Mouse (Mus musculus) adrenal gland, postnatal 25 days (tissue): ENCODE data around the gene Sag. TPM values are rescaled to one million over a fixed set of nuclear protein-coding genes. Genes with fewer than 3 reads are reported as not detected.
"Not testable (repeated sequence)": the region's sequence is repeated elsewhere in the genome, so short reads cannot be mapped to it uniquely, and the experiment has no call there.

Source experiments
- DNase-seq: peaks from one replicate; pipeline ENCODE4 v3.0.0; 2021; ENCODE audit warnings: mixed read lengths
- total RNA-seq: library from RNA; stranded (reverse); gene quantifications from 2 replicates; pipeline ENCODE4 v1.2.3, GENCODE M21; 2021

Sag gene
- total RNA-seq, 1 experiment from 2014 or later, result 5.2 TPM

DNA sequence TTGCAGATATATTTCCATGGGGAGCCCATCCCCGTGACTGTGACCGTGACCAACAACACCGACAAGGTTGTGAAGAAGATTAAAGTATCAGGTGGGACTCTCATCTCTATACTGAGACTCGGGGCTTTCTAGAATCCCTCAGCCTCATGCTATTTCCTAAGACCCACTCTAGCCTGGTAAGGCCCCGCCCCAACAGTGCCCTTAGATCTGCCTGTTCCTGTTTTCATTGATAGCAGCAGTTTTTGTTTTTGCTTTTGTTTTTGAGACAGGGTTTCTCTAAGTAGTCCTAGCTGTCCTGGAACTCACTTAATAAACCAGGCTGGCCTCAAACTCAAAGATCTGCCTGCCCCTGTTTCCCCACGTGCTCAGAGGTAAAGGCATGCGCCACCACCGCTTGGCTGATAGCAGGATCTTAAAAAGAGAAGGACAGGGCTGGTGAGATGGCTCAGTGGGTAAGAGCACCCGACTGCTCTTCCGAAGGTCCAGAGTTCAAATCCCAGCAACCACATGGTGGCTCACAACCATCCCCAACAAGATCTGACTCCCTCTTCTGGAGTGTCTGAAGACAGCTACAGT is 21.0 kb downstream of the Sag start:
- DNase-seq, result no peak

DNA sequence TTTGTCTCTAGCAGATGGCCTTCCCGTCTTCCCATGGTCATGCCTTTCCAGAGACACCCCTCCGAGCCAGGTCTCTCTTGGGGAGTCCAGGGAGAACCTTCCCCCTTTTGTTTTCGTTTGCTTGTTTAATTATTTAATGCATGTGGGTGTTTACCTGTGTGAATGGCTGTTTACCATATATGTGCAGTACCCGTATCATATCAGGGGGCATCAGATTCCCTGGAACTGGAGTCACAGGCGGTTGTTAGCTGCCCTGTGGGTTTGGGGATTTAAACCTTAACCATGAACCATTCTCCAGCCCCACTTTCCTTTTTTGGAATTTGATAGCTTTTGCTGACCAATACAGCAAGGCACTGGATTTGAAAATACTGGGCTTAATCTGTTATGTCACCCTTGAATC is 21.8 kb downstream of the Sag start:
- DNase-seq, result no peak

DNA sequence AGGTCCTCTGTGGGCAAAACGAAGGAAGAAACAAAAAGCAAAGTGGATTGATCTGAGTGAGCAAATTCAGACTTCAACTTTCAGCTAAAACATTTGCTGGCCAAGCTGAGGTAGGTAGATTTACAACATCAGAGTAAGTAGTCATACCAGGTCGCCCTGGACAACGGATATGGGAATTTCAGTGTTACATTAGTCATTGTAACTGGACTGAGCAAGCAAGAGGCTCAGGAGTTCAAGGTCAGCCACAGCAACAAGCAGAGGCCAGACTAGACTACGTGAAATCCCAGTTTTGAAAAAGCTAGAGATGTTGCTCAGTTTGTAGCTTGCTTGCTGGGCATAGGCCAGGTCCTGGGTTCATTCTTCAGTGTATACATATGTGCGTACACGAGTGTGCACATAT is 22.5 kb downstream of the Sag start:
- no peak for DNase-seq

DNA sequence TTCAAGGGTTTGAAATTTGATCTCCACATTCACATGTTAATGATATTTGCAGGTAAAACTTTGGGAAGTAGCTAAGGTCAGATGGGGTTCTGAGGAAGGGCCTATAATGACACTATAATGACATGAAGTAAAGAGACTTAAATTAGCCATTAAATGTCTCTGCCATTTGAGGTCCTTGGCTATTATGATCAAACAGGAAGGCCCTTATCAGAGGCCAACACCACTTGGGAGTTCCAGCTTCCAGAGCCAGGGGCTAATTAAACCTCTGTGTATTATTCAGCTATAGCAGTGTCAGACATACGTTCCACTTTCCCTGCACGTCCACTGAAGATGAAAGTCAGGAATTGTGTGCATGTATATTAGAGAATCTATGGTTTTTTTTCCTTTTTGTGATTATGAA is 23.0 kb downstream of the Sag start:
- no peak for DNase-seq

DNA sequence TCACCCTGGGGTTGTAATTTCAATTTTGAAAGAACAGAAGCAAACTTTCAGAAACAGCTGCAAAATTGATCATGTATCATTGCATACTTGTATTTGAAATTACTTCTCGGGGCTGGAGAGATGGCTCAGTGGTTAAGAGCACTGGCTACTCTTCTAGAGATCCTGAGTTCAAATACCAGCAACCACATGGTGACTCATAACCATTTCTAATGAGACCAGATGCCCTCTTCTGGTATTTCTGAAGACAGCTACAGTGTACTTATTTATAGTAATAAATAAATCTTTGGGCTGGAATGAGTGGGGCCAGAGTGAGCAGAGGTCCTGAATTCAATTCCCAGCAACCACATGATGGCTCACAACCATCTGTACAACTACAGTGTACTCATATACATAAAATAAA is 24.0 kb downstream of the Sag start:
- not testable (repeated sequence) for DNase-seq

DNA sequence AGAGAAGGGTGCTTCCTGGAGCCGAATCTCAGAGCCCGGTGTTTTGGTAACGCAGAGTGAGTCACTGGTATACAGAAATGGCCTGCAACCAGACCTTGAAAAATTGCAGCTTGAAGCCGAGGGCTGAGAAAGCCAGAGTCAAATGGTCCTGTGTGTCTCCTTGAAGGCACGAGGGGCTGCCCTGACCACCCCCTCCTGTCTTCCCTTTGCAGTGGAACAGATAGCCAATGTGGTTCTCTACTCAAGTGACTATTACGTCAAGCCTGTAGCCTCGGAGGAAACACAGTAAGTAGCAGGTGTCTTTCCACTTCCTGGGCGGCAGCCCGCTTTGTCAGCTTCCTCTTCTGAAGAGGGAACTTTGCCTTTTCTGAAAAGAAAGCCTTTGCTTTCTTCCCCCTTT is 24.7 kb downstream of the Sag start:
- peak; percentile 35 for DNase-seq

DNA sequence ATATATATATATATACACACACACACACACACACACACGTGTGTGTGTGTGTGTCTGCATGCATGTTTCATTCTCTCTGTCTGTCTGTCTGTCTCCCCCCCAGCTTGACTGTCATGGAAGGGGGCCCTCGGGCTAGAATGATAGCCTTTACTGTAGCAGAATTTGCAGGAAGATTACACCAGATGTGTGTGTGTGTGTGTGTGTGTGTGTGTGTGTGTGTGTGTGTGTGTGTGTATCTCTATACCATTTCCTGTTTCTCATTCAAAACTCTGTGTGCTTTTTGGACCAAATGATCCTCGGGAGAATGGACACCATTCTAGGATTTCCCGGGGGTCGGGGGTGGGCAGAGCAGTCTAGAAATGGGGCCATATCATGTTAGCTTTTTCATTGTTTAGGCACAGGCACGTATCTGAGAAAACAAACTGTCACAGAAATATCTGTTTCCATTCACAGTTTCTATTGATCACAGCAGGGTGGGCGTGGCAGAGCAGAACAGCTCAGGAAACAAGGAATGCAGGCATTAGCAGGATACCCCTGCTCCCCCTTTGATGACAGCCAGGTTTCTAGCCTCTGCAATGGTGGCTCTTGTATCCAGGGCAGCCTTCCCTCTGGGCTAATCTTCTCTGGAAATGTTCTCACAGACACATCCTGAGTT is 25.6 kb downstream of the Sag start:
- no peak for DNase-seq

DNA sequence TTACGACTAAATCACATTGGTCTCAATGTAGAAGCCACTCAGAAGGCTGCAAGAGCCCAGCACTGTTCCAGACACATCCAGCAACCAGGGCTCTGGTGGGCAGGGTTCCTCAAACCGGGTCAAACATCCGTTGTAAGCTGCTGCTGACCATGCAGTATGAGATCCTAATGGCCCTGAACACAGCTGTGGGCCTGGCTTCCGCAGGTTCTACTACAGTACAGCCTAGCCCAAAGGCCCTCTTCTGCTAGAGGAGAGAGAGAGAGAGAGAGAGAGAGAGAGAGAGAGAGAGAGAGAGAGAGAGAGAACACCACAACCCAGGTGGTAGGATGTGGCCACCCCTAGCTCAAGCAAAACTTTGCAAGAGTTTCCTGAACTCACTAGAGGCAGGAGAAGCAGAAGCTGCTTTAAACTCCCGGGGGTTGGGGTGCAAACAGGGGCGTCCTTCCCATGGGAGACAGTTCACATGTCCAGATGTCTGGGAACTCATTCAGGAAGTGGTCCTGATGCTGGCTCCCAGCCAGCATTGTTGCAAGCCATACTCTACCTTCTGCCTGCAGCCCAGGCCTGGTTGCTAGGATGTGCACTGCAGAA is 26.2 kb downstream of the Sag start:
- DNase-seq, result no peak

DNA sequence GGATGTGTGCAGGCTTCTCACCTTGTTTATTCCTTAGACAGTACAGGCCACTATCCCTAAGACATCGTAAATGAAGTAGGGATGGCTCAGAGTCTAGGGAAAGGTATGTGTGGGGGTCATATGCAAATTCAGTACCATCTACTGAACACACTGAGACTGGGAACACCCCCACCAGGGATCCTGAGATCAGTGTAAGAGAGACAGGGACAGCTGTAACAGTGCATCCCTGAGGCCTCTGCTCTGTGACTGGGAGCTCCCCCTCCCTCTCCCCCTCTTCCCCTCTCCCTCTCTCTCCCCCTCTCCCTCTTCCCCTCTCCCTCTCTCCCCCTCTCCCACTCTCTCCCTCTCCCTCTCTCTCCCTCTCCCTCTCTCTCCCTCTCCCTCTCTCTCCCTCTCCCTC is 33.0 kb downstream of the Sag start:
- no peak for DNase-seq

DNA sequence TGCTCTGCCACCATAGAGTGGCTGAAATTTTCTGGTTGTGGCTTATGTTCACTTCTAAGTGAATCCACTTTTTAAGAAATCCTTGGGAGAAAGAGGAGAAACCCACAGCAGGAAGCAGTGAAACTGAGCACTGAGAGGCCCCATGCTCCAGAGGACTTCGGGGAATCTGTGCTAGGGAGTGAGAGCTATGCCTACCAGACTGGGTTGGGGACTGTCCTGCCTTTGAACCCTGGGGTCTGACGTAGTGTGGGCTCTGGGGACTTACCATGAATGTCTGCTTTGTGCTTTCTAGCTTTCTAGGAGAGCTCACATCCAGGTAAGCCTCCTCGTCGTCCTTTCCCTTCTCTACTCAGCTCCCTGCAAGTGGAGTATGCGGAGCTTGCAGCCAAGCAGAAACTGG is 33.5 kb downstream of the Sag start:
- no peak for DNase-seq

DNA sequence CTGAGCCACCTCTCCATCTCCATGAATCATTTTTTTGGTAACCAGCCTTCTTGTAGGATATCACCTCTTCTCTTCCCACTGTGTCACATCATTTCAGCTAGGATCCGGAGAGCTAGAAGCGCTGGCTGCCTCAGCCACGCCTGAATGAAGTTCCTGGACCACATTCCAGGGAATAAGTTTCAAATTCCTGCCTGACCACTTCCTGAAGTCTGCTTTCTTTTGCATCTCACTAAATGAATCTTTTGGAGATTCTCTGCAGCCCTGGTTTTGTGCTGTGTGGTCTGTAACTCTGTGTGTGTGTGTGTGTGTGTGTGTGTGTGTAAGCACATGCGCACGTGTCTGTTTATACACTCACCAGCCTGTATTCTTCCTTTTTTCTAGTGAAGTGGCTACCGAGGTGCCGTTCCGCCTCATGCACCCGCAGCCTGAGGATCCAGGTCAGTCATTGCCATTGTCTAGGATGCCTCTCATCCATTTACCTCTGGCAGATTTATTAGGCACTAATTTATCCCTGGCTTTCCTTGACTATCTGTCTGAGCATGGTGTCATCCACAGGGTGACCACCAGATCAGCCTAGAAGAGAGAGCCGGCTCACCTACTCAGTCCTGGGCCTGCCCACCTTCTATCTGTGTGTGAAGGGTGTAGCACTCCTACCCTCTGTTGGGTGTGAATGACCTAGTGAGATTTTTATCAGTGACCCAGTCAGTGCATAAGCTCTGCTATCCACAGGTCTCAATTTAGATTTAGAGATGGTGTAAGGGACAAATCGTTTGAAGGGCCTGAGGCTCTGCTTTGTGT is 37.1 kb downstream of the Sag start:
- DNase-seq, result no peak

DNA sequence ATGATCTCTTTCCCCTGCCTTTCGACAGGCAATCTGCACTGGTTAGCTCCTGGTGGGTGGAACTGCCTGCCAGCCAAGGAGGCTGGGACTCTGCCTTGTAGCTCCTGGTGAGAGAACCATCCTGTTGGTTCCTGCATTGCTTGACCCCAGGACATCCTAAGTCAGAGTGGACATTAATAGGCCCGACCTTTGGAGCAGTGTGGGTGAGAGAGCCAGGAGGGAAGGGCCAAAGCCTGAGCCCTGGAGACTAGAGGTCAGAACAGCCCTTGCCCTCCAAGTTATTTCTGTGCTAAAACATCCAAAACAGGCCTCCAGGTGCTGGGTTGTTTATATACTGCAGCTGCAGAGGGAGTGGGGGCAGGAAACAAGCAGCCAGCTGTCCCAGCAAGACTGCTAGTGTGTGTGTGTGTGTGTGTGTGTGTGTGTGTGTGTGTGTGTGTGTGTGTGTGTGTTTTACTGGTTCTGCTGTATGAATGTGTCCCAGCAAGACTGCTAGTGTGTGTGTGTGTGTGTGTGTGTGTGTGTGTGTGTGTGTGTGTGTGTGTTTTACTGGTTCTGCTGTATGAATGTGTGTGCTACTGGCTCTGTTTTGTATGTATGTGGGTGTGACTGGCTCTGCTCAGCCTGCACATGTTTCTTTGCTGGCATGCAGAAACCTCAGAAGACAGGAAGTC is 43.5 kb downstream of the Sag start:
- DNase-seq, result no peak

DNA sequence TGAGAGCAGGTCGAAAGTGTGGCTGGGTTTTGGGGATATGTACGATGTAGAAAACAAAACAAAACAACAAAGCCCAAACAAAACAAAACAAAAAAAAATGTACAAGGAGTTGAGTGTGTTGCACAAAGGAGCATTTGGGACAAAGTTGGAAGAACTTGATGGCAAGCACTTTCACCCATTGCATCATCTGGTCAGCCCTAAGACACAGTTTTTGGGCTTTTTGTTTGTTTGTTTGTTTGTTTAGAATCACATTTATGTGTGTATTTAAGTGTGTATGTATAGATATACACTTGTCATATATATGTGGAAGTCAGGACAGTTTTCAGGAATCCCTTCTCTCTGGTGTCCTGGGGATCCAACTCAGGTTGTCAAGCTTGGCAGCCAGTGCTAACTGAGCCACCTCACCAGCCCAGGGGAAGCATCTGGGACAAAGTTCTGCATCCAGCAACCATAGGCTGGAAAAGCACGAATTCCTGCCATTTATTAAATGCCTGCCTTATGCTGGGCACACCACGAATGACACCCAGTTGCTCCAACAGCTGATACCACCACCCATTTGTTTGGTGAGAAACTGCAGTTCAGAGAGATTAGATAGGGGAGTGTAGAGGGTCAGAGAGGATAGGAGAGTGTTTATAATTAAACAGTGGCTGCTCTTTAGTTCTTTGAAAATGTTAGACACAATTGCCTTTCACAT is 44.1 kb downstream of the Sag start:
- no peak for DNase-seq

DNA sequence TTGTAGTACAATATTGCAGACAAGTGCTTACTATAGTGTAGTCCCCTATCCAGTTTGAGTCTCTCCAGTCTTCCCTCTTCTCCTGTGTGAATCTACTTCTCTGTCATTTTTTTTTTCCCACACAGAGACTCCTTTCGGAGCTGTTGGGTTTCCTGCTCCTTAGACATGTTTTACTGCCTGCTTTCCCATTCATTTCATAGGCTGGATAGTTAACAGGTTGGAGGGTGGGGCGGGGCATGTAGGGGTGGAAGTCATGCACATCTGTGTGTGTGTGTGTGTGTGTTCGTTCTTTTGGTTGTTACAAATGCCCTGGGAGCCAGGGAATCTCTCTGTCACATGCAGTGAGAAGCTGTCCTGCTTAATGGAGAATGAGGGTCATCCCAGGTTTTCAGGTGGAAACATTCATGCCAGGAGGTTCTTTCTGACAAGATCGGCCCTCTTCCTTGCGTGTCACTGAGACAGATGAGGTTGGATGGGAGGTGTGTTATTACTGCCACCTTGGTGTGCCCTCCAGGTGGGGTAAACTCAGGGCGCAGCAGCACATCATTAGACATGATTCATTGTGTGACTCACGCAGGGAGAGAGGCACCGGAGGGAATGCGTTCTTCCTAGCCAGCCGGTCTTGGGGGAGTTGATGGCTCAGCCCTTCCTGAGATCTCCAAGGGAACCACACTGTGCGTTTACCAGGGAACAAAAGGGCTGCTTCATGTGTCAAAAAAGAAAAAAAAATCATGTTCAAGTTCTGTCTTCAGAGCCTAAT is 44.9 kb downstream of the Sag start:
- DNase-seq, result peak; percentile 39

DNA sequence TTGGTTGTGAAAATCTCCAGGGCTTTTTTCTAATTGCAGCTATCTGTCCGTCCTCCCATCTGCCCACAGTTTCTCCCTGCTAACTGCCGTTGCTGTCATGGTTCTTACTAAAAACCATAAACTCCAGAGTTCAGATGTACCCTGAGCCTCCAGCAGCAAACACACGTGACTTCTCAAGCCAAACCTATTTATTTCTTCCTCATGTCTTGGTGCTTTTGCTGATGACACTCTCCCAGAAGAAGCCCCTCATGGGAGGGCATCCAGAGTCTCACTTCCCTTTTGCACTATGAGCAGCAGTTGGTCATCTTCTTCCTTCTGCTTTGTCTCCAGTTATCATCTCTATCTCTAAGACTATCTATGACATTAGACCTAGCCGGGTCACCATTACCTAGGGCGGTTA is 45.8 kb downstream of the Sag start:
- no peak for DNase-seq

DNA sequence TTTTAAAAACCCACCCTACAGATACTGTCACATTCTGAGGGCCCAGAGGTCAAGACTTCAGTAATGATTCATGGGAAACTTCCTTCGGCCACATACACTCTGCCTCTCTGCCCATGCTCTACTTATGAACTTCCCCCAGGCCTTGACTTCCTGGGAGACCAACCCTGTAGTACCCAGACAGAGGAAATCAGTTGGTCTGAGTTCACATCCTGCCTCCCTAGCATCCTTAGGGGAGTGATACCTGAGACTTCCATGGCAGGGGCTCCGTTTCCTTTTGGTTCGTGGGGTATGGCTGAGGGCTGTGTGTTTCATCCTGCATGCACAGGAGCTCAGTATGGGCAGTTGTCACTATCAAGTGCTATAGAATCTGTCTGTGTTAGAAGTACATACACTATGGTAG is 47.9 kb downstream of the Sag start:
- DNase-seq, result no peak

DNA sequence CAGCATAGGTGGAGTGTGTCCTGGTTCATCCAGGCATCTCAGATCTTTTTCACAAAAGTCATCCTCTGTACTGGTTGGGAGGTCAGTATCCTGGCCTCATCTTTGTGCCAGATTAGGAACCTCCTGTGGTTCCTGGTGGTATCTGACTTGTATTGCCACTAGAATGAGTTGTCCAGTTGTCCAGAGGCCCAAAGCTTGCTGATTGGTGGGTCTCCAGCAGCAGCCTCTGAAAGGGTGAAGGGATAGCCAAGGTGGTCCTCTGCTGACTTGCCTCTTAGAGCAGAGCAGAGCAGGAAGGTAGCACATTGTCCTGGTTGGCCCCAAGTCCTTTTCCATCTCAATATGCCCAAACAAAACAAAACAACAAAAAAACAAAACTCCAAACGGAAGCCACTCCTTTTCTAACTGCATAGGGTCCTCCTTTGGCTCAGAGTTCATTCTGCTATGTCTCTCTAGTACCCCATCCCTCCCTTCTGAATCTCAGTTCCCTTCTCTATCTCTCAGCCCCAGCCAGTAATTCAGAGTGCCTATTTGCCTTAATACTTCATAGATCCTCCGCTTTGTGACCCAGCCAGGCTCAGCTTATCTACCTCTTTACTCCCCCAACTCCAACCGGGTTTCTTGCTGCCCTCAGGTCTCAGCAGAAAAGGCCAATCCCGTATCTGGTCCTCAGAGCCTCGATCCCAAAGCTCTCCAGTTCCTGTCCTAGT is 48.8 kb downstream of the Sag start:
- no peak for DNase-seq

DNA sequence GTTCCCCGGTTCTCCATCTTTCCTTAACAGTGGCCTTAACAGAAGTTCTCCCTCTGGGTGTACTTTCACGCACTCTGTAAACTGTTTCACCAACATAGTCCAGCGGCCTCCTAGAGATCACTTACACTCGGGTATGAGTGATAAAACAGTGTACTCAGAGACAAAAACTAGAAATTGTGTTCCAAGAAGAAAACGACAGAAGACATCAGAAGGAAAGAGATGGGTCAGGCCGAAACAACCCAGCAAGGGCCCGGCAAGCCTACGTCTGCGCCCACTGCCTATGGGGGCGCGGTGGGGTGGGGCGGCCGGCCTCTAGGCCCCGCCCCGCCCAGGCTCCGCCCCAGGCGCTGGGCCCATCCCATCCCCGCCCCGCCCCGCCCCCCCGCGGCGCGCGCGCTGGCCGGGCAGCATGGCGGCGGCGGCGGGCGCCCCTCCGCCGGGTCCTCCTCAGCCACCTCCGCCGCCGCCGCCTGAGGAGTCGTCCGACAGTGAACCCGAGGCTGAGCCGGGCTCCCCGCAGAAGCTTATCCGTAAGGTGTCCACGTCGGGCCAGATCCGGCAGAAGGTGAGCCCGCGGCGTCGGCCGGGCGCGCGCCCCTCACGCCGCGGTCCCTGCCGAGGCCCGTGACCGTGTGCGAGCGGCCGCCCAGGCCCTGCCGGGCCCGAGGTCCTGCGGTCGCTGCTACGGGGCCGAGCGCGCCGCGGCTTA is 49.6 kb downstream of the Sag start, which contains the start of gene Dgkd:
Gene Dgkd, plus strand, starts transcription at position 396 of the 709 bp plus-strand sequence.
- peak; percentile 85 for DNase-seq

DNA sequence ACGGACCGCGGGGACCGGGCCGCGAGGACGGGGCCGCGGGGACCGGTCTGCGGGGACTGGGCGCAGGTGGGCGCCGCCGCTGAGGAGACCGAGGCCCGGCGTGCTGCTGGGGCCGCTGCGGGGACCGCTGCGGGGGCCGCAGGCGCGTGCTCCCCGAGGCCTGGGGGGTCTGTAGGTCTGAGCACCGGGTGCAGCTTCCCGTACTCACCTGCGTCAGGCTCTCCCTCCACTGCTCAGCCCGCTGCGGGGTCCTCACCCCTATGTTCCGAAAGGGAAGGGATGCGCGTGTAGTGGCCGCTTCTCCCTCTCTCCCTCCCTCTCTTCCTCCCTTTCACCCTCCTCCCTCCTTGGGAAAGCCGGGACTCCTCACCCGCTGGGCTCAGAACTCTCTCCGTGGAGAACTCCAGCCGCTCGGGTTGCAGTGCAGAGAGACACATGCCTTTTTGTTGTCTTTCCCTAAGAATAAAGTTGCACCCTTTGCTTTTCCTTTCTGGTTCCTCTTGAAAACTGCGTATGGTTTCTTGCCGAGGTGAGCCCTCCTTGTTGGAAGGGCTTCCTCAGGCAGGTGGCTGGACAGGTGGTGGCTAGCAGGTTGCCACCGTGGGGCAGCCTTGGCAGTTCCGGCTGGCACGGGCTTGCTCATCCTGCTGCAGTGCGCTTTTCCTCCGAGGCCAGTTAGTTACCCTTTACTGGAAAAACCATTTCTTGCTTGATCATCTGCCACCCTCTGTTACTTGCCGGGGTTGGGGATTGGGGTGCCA is 50.3 kb downstream of the Sag start:
- DNase-seq, result peak; percentile 38
